Mouse (Mus musculus) kidney, adult 2 months (tissue): ENCODE results near the gene Gemin5. TPM values are rescaled to one million over a fixed set of nuclear protein-coding genes. Genes with fewer than 3 reads are reported as not detected.
"Not testable (repeated sequence)": the region's sequence is repeated elsewhere in the genome, so short reads cannot be mapped to it uniquely, and the experiment has no call there.

Experiments used
- DNase-seq: peaks from one replicate; pipeline ENCODE4 v3.0.0; 2021
- H3K27ac ChIP-seq: fragments of 200-500 bp; 2 replicates; pipeline ENCODE4 v1.5.1; 2012; ENCODE audit warnings: low read depth, low read length, control low read depth, inconsistent platforms; ENCODE audit not compliant: insufficient read depth
- H3K27me3 ChIP-seq: fragments of 200-500 bp; replicated peaks from 2 replicates; pipeline ENCODE4 v1.6.1; 2012; ENCODE audit warnings: mild to moderate bottlenecking, moderate library complexity, low read length, inconsistent platforms; ENCODE audit not compliant: control insufficient read depth, insufficient read depth
- H3K36me3 ChIP-seq: fragments of 200-500 bp; 2 replicates; pipeline ENCODE4 v1.6.1; 2012; ENCODE audit warnings: mild to moderate bottlenecking, moderate library complexity, low read length, inconsistent platforms; ENCODE audit not compliant: control insufficient read depth, insufficient read depth
- H3K4me1 ChIP-seq: fragments of 200-500 bp; 2 replicates; pipeline ENCODE4 v1.6.1; 2011; ENCODE audit warnings: low read length; ENCODE audit not compliant: control insufficient read depth, insufficient read depth
- H3K4me3 ChIP-seq: fragments of 200-500 bp; 2 replicates; pipeline ENCODE4 v1.5.1; 2011; ENCODE audit warnings: mild to moderate bottlenecking, low read depth, low read length, control low read depth; ENCODE audit not compliant: insufficient read depth
- CTCF ChIP-seq: fragments of 200-500 bp; conservative IDR thresholded peaks from 2 replicates; pipeline ENCODE4 v1.5.1; 2011; ENCODE audit warnings: low read depth, mild to moderate bottlenecking, control low read depth, low read length, moderate library complexity, mixed read lengths; ENCODE audit not compliant: insufficient read depth, insufficient read length
- POLR2A ChIP-seq: fragments of 200-500 bp; IDR thresholded peaks from one replicate; pipeline ENCODE4 v1.6.1; 2011; ENCODE audit warnings: low read depth, low read length, control low read depth
- WGBS: fragments of 180-500 bp; shearing (Covaris S2); methylation state at CpG from one replicate; pipeline ENCODE4 v1.1.7; 2018; 5-methylcytosine and 5-hydroxymethylcytosine counted together
- polyA plus RNA-seq: library from polyadenylated mRNA; depleted of rRNA; stranded (reverse); fragments of >200 nt; gene quantifications from 2 replicates; pipeline ENCODE4 v1.2.3, GENCODE M21; 2012

Gene Gemin5
- polyA plus RNA-seq, 1 experiment: 5.3 TPM

DNA sequence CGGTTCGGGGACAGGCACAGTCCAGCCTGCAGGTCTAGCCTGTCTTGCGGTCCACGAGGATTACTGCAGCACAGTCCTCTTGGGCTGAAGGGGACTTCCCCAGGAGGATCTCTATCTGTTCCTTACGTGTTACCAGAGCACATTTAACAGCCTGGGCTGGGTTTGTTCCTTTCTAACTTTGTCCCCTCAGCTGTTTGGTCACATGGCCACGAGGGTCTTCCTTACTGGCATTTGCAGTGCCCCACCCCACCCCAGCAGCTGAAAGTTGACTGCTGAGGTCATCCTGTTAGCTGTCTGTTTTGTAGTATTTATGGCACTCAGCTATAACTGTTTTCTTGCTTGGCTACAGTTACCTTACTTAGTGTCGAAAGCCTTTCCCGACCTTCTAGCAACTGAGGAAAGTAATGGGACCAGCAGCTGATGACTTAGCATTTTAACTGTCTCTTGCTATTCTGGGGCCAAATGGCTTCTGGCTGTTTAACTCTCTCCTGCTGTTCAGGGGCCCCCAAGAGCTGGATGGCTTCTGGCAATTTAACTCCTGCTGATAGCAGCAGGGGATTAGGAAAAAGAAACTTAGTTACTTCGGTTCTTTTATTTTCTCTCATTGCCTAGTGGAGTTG is 42.8 kb upstream of the Gemin5 start:
- 34% methylated on average over 9 of the region's 9 CpGs for WGBS
- no peak for DNase-seq
- H3K4me1 ChIP-seq: peaks cover 5% of the 10 kb centered on the region; the same call in 1 of the 2 replicates
- H3K4me3 ChIP-seq: no peak overlapping the region
- no peaks in the 10 kb centered on the region for H3K36me3 ChIP-seq
- no peak overlapping the region for H3K27ac ChIP-seq
- no peaks in the 10 kb centered on the region for H3K27me3 ChIP-seq
- TF ChIP-seq POLR2A: no peak
- TF ChIP-seq CTCF: no peak

DNA sequence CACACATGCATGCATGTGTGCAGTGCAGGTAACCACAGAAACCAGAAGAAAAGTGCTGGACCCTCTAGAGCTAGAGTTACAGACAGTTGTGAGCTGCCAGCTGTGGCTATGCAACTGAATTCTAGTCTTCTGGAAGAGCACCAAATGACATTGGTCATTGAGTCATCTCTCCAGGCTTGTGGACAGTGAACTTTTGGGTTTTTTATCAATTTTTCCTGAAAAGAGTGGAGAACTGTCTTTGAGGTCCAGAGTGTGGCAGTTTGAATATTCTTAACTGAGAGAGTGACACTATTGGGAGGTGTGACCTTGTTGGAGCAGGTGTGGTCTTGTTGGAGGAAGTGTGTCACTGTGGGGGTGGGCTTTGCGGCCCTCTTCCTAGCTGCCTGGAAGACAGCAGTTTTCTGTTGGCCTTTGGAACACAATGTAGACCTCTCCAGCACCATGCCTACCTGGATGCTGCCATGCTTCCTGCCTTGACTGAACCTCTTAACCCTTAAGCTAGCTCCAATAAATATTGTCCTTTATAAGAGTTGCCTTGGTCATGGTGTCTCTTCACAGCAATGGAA is 42.1 kb upstream of the Gemin5 start:
- Histone ChIP-seq H3K27me3 (no peaks in the 10 kb centered on the region), H3K4me1 (peaks cover 5% of the 10 kb centered on the region; the same call in 1 of the 2 replicates), H3K27ac (no peak overlapping the region), H3K4me3 (no peak overlapping the region), H3K36me3 (no peaks in the 10 kb centered on the region)
- no peak for DNase-seq
- TF ChIP-seq CTCF: no peak
- no peak for TF ChIP-seq POLR2A
- 89% methylated on average over 1 of the region's 1 CpGs for WGBS

DNA sequence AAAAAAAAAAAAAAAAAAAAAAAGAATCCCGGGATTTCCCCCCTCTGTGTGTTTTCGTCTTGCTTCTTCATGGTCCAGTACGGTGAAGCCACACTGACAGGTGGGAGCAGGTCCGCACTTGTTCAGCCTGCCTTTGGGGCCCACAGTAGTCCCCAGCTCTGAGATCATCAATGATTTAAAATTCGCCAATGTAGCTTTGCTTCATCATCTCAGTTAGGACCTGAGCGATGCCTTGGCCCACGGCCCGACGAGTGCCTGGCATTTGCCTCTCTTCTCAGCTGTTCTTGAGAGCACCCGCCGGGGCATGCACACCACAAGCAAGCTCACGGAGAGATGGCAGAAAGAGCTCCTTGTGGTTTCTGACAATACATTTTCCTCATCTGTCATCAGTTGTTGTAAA is 32.7 kb upstream of the Gemin5 start:
- Histone ChIP-seq H3K27me3 (no peaks in the 10 kb centered on the region), H3K4me1 (peaks cover 6% of the 10 kb centered on the region; the same call in 1 of the 2 replicates), H3K36me3 (no peaks in the 10 kb centered on the region), H3K4me3 (no peak overlapping the region), H3K27ac (no peak overlapping the region)
- TF ChIP-seq CTCF (no peak), POLR2A (no peak)
- no peak for DNase-seq
- WGBS: 84% methylated on average over 12 of the region's 12 CpGs

DNA sequence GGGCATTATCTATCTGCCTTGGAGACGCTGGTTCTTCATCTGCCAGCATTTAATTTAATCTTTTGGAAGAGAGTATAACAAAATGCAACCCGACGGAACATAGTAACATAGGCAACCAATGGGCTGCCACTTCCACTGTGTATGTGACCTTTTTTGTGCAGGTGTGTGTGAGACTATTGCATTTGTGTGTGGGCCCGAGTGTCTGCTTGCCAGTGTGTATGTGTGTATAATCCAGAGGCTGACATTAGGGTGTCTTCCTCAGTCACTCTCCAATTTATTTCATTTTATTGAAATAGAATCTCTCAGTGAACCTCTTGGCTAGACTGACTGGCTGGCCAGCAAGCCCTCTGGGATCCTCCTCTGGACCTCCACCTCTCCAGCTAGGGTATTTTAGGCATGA is 31.9 kb upstream of the Gemin5 start:
- no peak for DNase-seq
- TF ChIP-seq POLR2A (no peak), CTCF (no peak)
- H3K4me3 ChIP-seq: peak overlapping the region; percentile 16
- H3K27me3 ChIP-seq: no peaks in the 10 kb centered on the region
- no peak overlapping the region for H3K27ac ChIP-seq
- H3K4me1 ChIP-seq: peaks cover 6% of the 10 kb centered on the region; the same call in 1 of the 2 replicates
- 86% methylated on average over 4 of the region's 4 CpGs for WGBS
- no peaks in the 10 kb centered on the region for H3K36me3 ChIP-seq

DNA sequence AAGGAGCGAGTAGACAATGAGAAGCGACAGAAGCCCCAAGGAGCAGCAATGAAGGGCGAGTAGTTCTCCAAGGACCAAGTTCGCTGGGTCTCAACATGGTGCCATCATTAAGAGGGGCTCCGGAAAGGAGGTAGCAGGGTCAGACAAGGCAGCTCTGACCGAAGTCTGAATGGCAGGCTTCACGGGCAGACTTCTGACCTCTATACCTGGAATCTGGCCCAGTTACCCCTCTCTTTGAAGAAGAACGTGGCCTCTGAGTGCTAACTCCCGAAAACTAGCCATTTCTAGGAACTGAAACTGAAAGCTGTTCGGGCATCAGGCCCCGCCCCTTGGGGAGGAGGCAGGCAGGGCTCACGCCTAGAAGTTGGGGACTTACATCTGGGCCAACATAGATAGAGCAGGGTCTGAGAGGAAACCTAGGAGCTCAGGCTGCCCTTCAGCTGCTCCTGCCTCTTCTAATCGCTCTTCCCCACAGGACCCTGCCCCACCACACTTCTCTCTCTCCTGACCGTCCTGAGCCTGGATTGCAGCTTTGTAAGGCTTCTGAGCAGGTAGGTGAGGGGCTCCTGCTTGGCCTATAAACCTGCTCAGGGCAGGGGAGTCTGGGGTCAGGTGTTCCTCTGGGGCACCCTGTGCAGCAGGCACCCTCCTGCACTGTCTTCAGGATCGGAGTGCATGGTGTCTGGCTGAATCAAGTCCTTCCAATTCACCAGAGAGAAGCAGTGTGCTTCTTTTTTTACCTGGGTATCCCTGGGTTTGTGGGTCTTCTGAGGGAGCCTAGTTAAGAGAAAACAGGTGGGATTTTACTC is 31.1 kb upstream of the Gemin5 start, which contains the start of the genes Igtp and Irgm2:
Gene Igtp, plus strand, starts transcription at position 328 of the 809 bp plus-strand sequence.
Gene Irgm2, plus strand, starts transcription at position 390 of the 809 bp plus-strand sequence.
- not testable (repeated sequence) for H3K27me3 ChIP-seq, H3K36me3 ChIP-seq, H3K4me1 ChIP-seq
- whole genome bisulfite sequencing: 1% methylated on average over 14 of the region's 15 CpGs
- Histone ChIP-seq H3K4me3 (peak within 1 kb of the TSS; percentile 76), H3K27ac (peak within 1 kb of the TSS; percentile 94)
- DNase-seq: peak; percentile 94

DNA sequence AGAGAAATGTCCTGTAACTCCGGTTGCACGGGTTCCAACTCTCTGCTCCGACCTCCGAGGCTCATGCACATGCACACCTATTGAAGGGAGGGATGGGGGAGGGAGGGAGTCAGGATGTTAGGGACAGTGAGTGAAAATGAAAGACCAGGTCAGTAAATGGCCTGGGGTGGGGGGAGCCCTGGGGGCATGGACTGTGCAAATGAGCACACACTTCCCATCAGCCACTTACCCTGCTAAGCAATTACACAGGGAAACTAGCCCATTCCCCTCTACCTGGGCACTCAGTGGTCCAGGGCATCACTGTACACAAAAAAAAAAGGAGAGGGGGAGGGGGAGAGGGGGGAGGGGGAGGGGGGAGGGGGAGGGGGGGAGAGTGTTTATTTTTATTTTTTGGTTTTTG is 30.3 kb upstream of the Gemin5 start:
- Histone ChIP-seq H3K4me1 (peaks cover 10% of the 10 kb centered on the region; the same call in 1 of the 2 replicates), H3K27me3 (no peaks in the 10 kb centered on the region), H3K4me3 (peak overlapping the region; percentile 76; the same call in 1 of the 2 replicates), H3K27ac (no peak overlapping the region), H3K36me3 (no peaks in the 10 kb centered on the region)
- DNase-seq: no peak
- TF ChIP-seq POLR2A (no peak), CTCF (no peak)
- 81% methylated on average over 4 of the region's 4 CpGs for WGBS
